Mouse (Mus musculus): ENCODE data around the gene Atf6.

Gene Atf6

GRCm38 (mm10) chr1:170766997-170767396 lies 100.6 kb downstream of the Atf6 start:
- no peak for DNase-seq

- no peak for DNase-seq
These were observed 102.8 kb downstream of the Atf6 start for GRCm38 (mm10) chr1:170764798-170765197.

GRCm38 (mm10) chr1:170761634-170762033 lies 105.9 kb downstream of the Atf6 start:
- DNase-seq, result no peak

GRCm38 (mm10) chr1:170753597-170753996 lies 114.0 kb downstream of the Atf6 start:
- DNase-seq, result no peak

GRCm38 (mm10) chr1:170751797-170752196 lies 115.8 kb downstream of the Atf6 start:
- no peak for DNase-seq

GRCm38 (mm10) chr1:170746523-170746922 lies 121.0 kb downstream of the Atf6 start:
- DNase-seq, result no peak

GRCm38 (mm10) chr1:170741497-170742246 lies 125.9 kb downstream of the Atf6 start:
- DNase-seq, result no peak

GRCm38 (mm10) chr1:170734866-170735265 lies 132.7 kb downstream of the Atf6 start:
- no peak for DNase-seq

- DNase-seq, result no peak
These were observed 135.0 kb downstream of the Atf6 start for GRCm38 (mm10) chr1:170732596-170732890.

- DNase-seq, result no peak
These were observed 135.5 kb downstream of the Atf6 start for GRCm38 (mm10) chr1:170731865-170732595.

GRCm38 (mm10) chr1:170729267-170729962 lies 138.2 kb downstream of the Atf6 start:
- DNase-seq, result no peak

GRCm38 (mm10) chr1:170728524-170728923 lies 139.0 kb downstream of the Atf6 start:
- no peak for DNase-seq

GRCm38 (mm10) chr1:170721560-170721959 lies 146.0 kb downstream of the Atf6 start:
- DNase-seq, result no peak

GRCm38 (mm10) chr1:170718133-170718810 lies 149.3 kb downstream of the Atf6 start:
- no peak for DNase-seq

GRCm38 (mm10) chr1:170717241-170717828 lies 150.2 kb downstream of the Atf6 start:
- no peak for DNase-seq

GRCm38 (mm10) chr1:170711731-170712130 lies 155.8 kb downstream of the Atf6 start:
- DNase-seq, result no peak

GRCm38 (mm10) chr1:170709969-170710368 lies 157.6 kb downstream of the Atf6 start:
- DNase-seq, result no peak

GRCm38 (mm10) chr1:170709481-170709880 lies 158.1 kb downstream of the Atf6 start:
- DNase-seq, result peak; percentile 63 to 75

- DNase-seq, result no peak
These were observed 158.5 kb downstream of the Atf6 start for GRCm38 (mm10) chr1:170709034-170709433.

GRCm38 (mm10) chr1:170706046-170706445 lies 161.5 kb downstream of the Atf6 start:
- DNase-seq, result no peak

GRCm38 (mm10) chr1:170704911-170705594 lies 162.5 kb downstream of the Atf6 start:
- DNase-seq, result no peak

GRCm38 (mm10) chr1:170704103-170704502 lies 163.5 kb downstream of the Atf6 start:
- no peak for DNase-seq
